Mouse (Mus musculus): ENCODE measurements at regions not wholly inside any gene's neighbourhood (a gene's known extent, or its start where the extent isn't known, plus 50 kb on each side); places are given as distances from the start of the nearest gene placed in this dataset.
A peak's percentile ranks its signal among the peaks of the same experiment; 100 is the strongest.

GRCm38 (mm10) chr3:34813046-34813625, 162.9 kb downstream of the Sox2 start:
- H3K4me3 ChIP-seq (ENCODE audit: low read length), result no peak overlapping the region
- no peaks in the 10 kb centered on the region for H3K4me1 ChIP-seq (ENCODE audit: control insufficient read depth, insufficient read depth, low read length)
- 61% methylated on average over 9 of the region's 9 CpGs for WGBS
- peaks cover 3% of the 10 kb centered on the region; the same call in 1 of the 2 replicates for H3K27me3 ChIP-seq (ENCODE audit: control insufficient read depth, insufficient read depth, low read length)
- no peak overlapping the region for H3K4me2 ChIP-seq (ENCODE audit: low read depth, low read length)
- no peaks in the 10 kb centered on the region for H3K9me3 ChIP-seq (replicated peaks; ENCODE audit: control insufficient read depth, low read length)
- H3K27ac ChIP-seq (ENCODE audit: low read length), result no peak overlapping the region
- H3K9ac ChIP-seq (ENCODE audit: low read length), result no peak overlapping the region
- H3K36me3 ChIP-seq (ENCODE audit: control insufficient read depth, insufficient read depth), result no peaks in the 10 kb centered on the region
- no peak for ATAC-seq (replicated peaks; ENCODE audit: extremely low read depth, insufficient read depth, low FRiP score)

GRCm38 (mm10) chr3:34825036-34825435, 174.8 kb downstream of the Sox2 start:
- whole genome bisulfite sequencing, result 83% methylated on average over 11 of the region's 11 CpGs
- ATAC-seq (replicated peaks; ENCODE audit: extremely low read depth, insufficient read depth, low FRiP score), result no peak
- no peak overlapping the region for H3K27ac ChIP-seq (ENCODE audit: low read length)
- no peaks in the 10 kb centered on the region for H3K36me3 ChIP-seq (ENCODE audit: control insufficient read depth, insufficient read depth)
- H3K4me3 ChIP-seq (ENCODE audit: low read length), result no peak overlapping the region
- no peaks in the 10 kb centered on the region for H3K9me3 ChIP-seq (replicated peaks; ENCODE audit: control insufficient read depth, low read length)
- no peak overlapping the region for H3K9ac ChIP-seq (ENCODE audit: low read length)
- H3K4me1 ChIP-seq (ENCODE audit: control insufficient read depth, insufficient read depth, low read length), result peaks cover 13% of the 10 kb centered on the region
- no peak overlapping the region for H3K4me2 ChIP-seq (ENCODE audit: low read depth, low read length)
- no peaks in the 10 kb centered on the region for H3K27me3 ChIP-seq (ENCODE audit: control insufficient read depth, insufficient read depth, low read length)

GRCm38 (mm10) chr3:34826396-34826795, 176.2 kb downstream of the Sox2 start:
- 69% methylated on average over 5 of the region's 5 CpGs for WGBS
- no peaks in the 10 kb centered on the region for H3K9me3 ChIP-seq (replicated peaks; ENCODE audit: control insufficient read depth, low read length)
- no peak overlapping the region for H3K4me2 ChIP-seq (ENCODE audit: low read depth, low read length)
- ATAC-seq (replicated peaks; ENCODE audit: extremely low read depth, insufficient read depth, low FRiP score), result no peak
- no peak overlapping the region for H3K4me3 ChIP-seq (ENCODE audit: low read length)
- H3K27me3 ChIP-seq (ENCODE audit: control insufficient read depth, insufficient read depth, low read length), result no peaks in the 10 kb centered on the region
- H3K9ac ChIP-seq (ENCODE audit: low read length), result no peak overlapping the region
- no peaks in the 10 kb centered on the region for H3K36me3 ChIP-seq (ENCODE audit: control insufficient read depth, insufficient read depth)
- H3K27ac ChIP-seq (ENCODE audit: low read length), result peak overlapping the region; percentile 14; the same call in 1 of the 2 replicates
- peaks cover 13% of the 10 kb centered on the region for H3K4me1 ChIP-seq (ENCODE audit: control insufficient read depth, insufficient read depth, low read length)

- H3K9me3 ChIP-seq (replicated peaks; ENCODE audit: control insufficient read depth, low read length), result no peaks in the 10 kb centered on the region
- no peak overlapping the region for H3K4me3 ChIP-seq (ENCODE audit: low read length)
- no peak for ATAC-seq (replicated peaks; ENCODE audit: extremely low read depth, insufficient read depth, low FRiP score)
- peaks cover 13% of the 10 kb centered on the region for H3K4me1 ChIP-seq (ENCODE audit: control insufficient read depth, insufficient read depth, low read length)
- H3K4me2 ChIP-seq (ENCODE audit: low read depth, low read length), result no peak overlapping the region
- 55% methylated on average over 9 of the region's 9 CpGs for WGBS
- H3K9ac ChIP-seq (ENCODE audit: low read length), result no peak overlapping the region
- no peaks in the 10 kb centered on the region for H3K27me3 ChIP-seq (ENCODE audit: control insufficient read depth, insufficient read depth, low read length)
- no peak overlapping the region for H3K27ac ChIP-seq (ENCODE audit: low read length)
- H3K36me3 ChIP-seq (ENCODE audit: control insufficient read depth, insufficient read depth), result no peaks in the 10 kb centered on the region
These were observed 178.4 kb downstream of the Sox2 start for GRCm38 (mm10) chr3:34828453-34829206.

GRCm38 (mm10) chr3:34836741-34837267, 186.6 kb downstream of the Sox2 start:
- no peak overlapping the region for H3K27ac ChIP-seq (ENCODE audit: low read length)
- no peak overlapping the region for H3K4me2 ChIP-seq (ENCODE audit: low read depth, low read length)
- ATAC-seq (replicated peaks; ENCODE audit: extremely low read depth, insufficient read depth, low FRiP score), result no peak
- 85% methylated on average over 8 of the region's 8 CpGs for WGBS
- H3K9me3 ChIP-seq (replicated peaks; ENCODE audit: control insufficient read depth, low read length), result no peaks in the 10 kb centered on the region
- H3K4me3 ChIP-seq (ENCODE audit: low read length), result no peak overlapping the region
- H3K9ac ChIP-seq (ENCODE audit: low read length), result no peak overlapping the region
- H3K36me3 ChIP-seq (ENCODE audit: control insufficient read depth, insufficient read depth), result no peaks in the 10 kb centered on the region
- peaks cover 5% of the 10 kb centered on the region; the same call in 1 of the 2 replicates for H3K4me1 ChIP-seq (ENCODE audit: control insufficient read depth, insufficient read depth, low read length)
- no peaks in the 10 kb centered on the region for H3K27me3 ChIP-seq (ENCODE audit: control insufficient read depth, insufficient read depth, low read length)

- Histone ChIP-seq H3K9me3 (replicated peaks; ENCODE audit: control insufficient read depth, low read length) (no peaks in the 10 kb centered on the region), H3K27me3 (ENCODE audit: control insufficient read depth, insufficient read depth, low read length) (no peaks in the 10 kb centered on the region), H3K36me3 (ENCODE audit: control insufficient read depth, insufficient read depth) (no peaks in the 10 kb centered on the region), H3K4me3 (ENCODE audit: low read length) (no peak overlapping the region), H3K9ac (ENCODE audit: low read length) (no peak overlapping the region), H3K4me1 (ENCODE audit: control insufficient read depth, insufficient read depth, low read length) (peaks cover 5% of the 10 kb centered on the region; the same call in 1 of the 2 replicates), H3K27ac (ENCODE audit: low read length) (no peak overlapping the region), H3K4me2 (ENCODE audit: low read depth, low read length) (no peak overlapping the region)
- 71% methylated on average over 11 of the region's 11 CpGs for WGBS
- ATAC-seq (replicated peaks; ENCODE audit: extremely low read depth, insufficient read depth, low FRiP score), result no peak
These were observed 187.6 kb downstream of the Sox2 start for GRCm38 (mm10) chr3:34837644-34838332.

- Histone ChIP-seq H3K27me3 (ENCODE audit: control insufficient read depth, insufficient read depth, low read length) (no peaks in the 10 kb centered on the region), H3K4me3 (ENCODE audit: low read length) (no peak overlapping the region), H3K27ac (ENCODE audit: low read length) (no peak overlapping the region), H3K36me3 (ENCODE audit: control insufficient read depth, insufficient read depth) (no peaks in the 10 kb centered on the region), H3K4me2 (ENCODE audit: low read depth, low read length) (no peak overlapping the region), H3K9ac (ENCODE audit: low read length) (no peak overlapping the region), H3K9me3 (replicated peaks; ENCODE audit: control insufficient read depth, low read length) (no peaks in the 10 kb centered on the region), H3K4me1 (ENCODE audit: control insufficient read depth, insufficient read depth, low read length) (no peaks in the 10 kb centered on the region)
- WGBS, result 77% methylated on average over 16 of the region's 16 CpGs
- ATAC-seq (replicated peaks; ENCODE audit: extremely low read depth, insufficient read depth, low FRiP score), result no peak
These were observed 210.9 kb downstream of the Sox2 start for GRCm38 (mm10) chr3:34860877-34861649.

- WGBS, result 42% methylated on average over 16 of the region's 16 CpGs
- no peak overlapping the region for H3K4me2 ChIP-seq (ENCODE audit: low read depth, low read length)
These were observed 218.6 kb downstream of the Sox2 start for GRCm38 (mm10) chr3:34868698-34869409.

More at GRCm38 (mm10) chr3:34868698-34869409, 218.6 kb downstream of the Sox2 start:
- H3K9ac ChIP-seq (ENCODE audit: low read length), result no peak overlapping the region
- H3K36me3 ChIP-seq (ENCODE audit: control insufficient read depth, insufficient read depth), result no peaks in the 10 kb centered on the region
- no peak overlapping the region for H3K27ac ChIP-seq (ENCODE audit: low read length)
- no peaks in the 10 kb centered on the region for H3K27me3 ChIP-seq (ENCODE audit: control insufficient read depth, insufficient read depth, low read length)
- H3K4me1 ChIP-seq (ENCODE audit: control insufficient read depth, insufficient read depth, low read length), result no peaks in the 10 kb centered on the region
- no peaks in the 10 kb centered on the region for H3K9me3 ChIP-seq (replicated peaks; ENCODE audit: control insufficient read depth, low read length)
- H3K4me3 ChIP-seq (ENCODE audit: low read length), result no peak overlapping the region
- ATAC-seq (replicated peaks; ENCODE audit: extremely low read depth, insufficient read depth, low FRiP score), result no peak
